Mouse (Mus musculus): Measurements from ENCODE around the gene Bach2. TPM values are rescaled to one million over a fixed set of nuclear protein-coding genes. Genes with fewer than 3 reads are reported as not detected.

Bach2 gene
- polyA plus RNA-seq, 1 experiment from 2014 or later, result 1.8 TPM

DNA sequence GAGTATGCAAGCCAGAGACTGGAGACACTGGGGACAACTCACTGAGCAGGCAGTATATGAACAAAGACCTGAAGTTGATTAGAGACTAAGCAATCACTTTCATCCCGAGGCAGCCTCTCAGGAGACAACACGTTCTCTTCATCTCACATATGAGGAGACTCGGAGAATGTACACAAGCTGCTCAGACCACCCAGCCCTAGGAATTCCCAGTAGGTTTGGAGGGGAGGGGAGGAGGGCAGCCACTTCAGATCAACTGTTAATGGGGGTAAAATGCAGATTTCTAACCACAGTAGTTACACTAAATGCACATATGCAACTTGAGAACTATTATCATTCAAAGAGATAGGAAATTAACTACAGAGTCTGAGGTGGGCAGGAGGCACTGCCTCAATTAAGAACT lies 240.6 kb downstream of the Bach2 start:
- no peak for ATAC-seq
- no peaks in the 10 kb centered on the region for H3K4me1 ChIP-seq
- 43% methylated on average over 3 of the region's 3 CpGs for WGBS (ENCODE audit: insufficient replicate concordance)
- H3K27me3 ChIP-seq (replicated peaks), result no peaks in the 10 kb centered on the region
- no peak overlapping the region for H3K27ac ChIP-seq
- no peak overlapping the region for H3K4me2 ChIP-seq
- H3K9ac ChIP-seq, result no peak overlapping the region
- H3K36me3 ChIP-seq, result no peaks in the 10 kb centered on the region
- H3K4me3 ChIP-seq, result no peak overlapping the region
- H3K9me3 ChIP-seq (replicated peaks), result 0 out of 2 replicates have a peak, but pooled peaks cover 4% of the 10 kb centered on the region

DNA sequence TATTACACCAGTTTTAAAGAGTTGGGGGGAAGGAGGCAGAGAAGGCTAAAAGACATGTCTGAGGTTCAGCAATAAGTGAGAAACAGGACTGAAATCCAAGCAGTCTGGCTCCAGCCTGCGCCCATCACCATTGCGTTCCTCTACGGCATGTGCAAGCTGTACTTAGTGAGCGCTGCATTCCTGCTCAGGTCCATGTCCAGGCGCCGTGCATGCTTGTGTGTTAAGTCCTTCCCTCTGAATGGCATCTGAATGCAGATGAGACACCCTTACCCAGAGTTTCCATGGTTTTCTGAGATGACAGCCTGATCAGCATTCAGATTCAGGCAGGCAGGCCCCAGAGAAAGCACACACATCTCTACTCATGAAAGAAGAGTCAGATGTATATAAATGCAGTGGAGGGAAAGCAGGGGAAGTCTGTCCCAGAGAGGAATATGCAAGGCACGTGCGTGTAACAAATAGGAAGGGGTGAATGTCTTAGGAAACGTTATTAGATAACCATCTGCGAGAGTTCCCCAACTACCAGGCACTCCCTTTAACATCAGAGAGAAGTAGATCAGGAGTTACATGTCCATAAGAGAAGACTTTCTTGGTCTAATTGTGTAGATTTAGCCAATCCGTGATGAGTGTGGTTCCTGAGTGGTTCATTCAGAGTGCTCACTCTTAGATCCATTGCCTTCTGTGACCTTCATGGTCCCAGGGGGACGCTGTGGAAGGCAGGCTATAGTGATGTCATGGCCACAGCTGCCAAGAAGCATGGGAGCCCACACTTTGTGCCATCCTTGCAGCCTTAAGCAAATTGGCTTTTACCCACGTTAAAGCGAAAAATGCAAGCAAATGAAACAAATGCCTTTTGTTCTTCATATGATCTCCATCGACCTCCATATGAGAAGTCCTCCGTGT lies 241.4 kb downstream of the Bach2 start:
- no peaks in the 10 kb centered on the region for H3K36me3 ChIP-seq
- H3K9me3 ChIP-seq (replicated peaks), result 0 out of 2 replicates have a peak, but pooled peaks cover under 1% of the 10 kb centered on the region
- no peaks in the 10 kb centered on the region for H3K27me3 ChIP-seq (replicated peaks)
- H3K4me3 ChIP-seq, result no peak overlapping the region
- H3K9ac ChIP-seq, result no peak overlapping the region
- no peak for ATAC-seq
- WGBS (ENCODE audit: insufficient replicate concordance), result 64% methylated on average over 16 of the region's 16 CpGs
- H3K4me2 ChIP-seq, result no peak overlapping the region
- no peak overlapping the region for H3K27ac ChIP-seq
- H3K4me1 ChIP-seq, result no peaks in the 10 kb centered on the region

DNA sequence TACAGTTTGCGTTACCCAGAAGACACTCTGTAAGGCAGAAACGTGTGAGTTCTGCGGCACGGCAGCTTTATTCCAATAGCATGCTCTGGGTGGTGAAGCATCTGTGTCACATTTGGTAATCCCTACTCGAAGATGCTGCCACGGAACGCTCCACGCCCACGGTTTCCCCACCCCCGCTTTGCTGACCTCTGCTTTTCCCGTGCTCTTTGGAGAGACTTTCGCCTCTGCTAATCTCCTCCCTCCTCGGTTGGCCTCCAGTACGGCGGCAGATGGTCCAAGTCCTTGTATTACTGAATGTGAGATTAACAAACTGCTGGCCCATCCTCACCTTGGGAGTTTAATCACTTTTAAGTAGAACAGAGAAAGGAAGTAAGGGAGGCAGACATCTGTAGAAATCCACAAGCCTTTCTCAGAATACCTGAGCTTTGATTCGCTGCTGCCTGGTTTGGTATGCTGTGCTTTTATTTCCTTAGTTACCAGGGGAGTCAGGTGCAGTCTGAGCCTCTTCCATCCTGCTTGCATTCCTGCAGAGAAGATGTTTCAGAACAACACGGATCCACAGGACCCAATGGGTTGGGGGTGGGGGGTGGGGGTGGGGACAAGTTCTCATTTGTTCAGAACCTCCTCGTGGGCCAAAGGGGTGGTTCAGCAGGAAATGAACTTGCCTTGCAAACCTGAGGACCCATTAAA lies 242.9 kb downstream of the Bach2 start:
- H3K27me3 ChIP-seq (replicated peaks), result no peaks in the 10 kb centered on the region
- no peak for ATAC-seq
- H3K27ac ChIP-seq, result no peak overlapping the region
- H3K9ac ChIP-seq, result no peak overlapping the region
- no peaks in the 10 kb centered on the region for H3K36me3 ChIP-seq
- WGBS (ENCODE audit: insufficient replicate concordance), result 37% methylated on average over 18 of the region's 18 CpGs
- H3K4me3 ChIP-seq, result no peak overlapping the region
- no peaks in the 10 kb centered on the region for H3K4me1 ChIP-seq
- H3K4me2 ChIP-seq, result no peak overlapping the region
- no peaks in the 10 kb centered on the region for H3K9me3 ChIP-seq (replicated peaks)

DNA sequence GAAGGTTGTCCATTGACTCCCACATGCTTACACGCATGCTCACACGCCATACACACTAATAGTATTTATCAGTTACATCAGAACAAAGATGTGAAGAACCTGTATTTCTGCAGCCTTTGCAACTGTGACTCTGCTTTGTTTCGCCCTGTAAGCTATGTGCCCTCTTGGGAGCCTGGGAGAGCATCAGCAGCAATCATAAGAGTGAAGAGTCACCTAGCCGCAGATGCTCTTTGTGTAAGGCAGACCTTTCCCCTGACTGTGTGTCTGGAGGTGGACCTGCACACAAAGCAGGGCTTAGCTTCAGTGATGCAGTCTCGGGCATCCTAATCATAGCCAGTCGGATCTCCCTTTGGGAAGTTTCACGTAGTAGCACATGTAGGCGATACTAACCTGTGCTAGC lies 243.5 kb downstream of the Bach2 start:
- Histone ChIP-seq H3K4me1 (no peaks in the 10 kb centered on the region), H3K9ac (no peak overlapping the region), H3K4me2 (no peak overlapping the region), H3K36me3 (no peaks in the 10 kb centered on the region), H3K27me3 (replicated peaks) (no peaks in the 10 kb centered on the region), H3K4me3 (no peak overlapping the region), H3K9me3 (replicated peaks) (no peaks in the 10 kb centered on the region), H3K27ac (no peak overlapping the region)
- WGBS (ENCODE audit: insufficient replicate concordance), result 79% methylated on average over 8 of the region's 8 CpGs
- no peak for ATAC-seq

DNA sequence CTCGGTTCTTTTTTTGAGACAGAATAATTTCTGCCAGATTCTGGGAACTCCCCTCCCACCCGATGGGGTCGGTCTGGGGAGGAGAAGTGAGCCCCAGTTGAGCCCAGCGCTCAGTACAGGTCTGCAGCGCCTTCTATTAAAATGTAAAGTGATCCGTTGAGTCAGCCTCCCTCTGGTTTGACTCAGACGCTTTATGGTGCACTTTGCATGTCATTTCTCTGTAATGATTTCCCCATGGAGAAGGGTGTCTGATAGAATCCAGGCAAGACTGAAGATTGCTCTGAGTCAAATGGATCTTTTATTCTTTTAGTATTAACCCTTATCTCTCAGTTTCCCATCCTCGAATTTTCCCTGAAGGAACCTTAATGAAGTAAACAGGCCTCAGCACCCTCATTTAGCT lies 244.3 kb downstream of the Bach2 start:
- Histone ChIP-seq H3K27ac (no peak overlapping the region), H3K9ac (no peak overlapping the region), H3K9me3 (replicated peaks) (no peaks in the 10 kb centered on the region), H3K36me3 (no peaks in the 10 kb centered on the region), H3K4me3 (no peak overlapping the region), H3K27me3 (replicated peaks) (no peaks in the 10 kb centered on the region), H3K4me1 (no peaks in the 10 kb centered on the region), H3K4me2 (no peak overlapping the region)
- ATAC-seq, result no peak
- WGBS (ENCODE audit: insufficient replicate concordance), result 41% methylated on average over 8 of the region's 8 CpGs

DNA sequence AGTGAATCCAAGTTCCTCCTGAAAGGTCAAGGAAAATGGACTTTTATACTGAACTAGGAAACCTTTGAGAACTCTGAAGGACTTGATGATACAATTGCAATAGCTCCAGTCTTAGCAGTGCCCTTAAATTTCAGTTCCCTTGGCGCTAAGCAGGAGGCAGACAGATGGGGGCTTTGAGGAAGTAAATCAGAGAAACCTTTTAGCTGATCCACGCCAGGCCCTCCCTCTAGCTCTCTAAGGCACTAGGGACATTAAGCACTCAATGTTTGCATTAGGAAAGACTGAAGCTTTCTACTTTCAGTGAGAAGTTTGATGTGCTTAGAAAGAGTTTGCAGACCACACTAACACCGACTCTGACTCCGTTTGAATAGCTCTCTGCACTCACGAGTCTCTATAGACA lies 247.2 kb downstream of the Bach2 start:
- Histone ChIP-seq H3K27me3 (replicated peaks) (no peaks in the 10 kb centered on the region), H3K36me3 (no peaks in the 10 kb centered on the region)

DNA sequence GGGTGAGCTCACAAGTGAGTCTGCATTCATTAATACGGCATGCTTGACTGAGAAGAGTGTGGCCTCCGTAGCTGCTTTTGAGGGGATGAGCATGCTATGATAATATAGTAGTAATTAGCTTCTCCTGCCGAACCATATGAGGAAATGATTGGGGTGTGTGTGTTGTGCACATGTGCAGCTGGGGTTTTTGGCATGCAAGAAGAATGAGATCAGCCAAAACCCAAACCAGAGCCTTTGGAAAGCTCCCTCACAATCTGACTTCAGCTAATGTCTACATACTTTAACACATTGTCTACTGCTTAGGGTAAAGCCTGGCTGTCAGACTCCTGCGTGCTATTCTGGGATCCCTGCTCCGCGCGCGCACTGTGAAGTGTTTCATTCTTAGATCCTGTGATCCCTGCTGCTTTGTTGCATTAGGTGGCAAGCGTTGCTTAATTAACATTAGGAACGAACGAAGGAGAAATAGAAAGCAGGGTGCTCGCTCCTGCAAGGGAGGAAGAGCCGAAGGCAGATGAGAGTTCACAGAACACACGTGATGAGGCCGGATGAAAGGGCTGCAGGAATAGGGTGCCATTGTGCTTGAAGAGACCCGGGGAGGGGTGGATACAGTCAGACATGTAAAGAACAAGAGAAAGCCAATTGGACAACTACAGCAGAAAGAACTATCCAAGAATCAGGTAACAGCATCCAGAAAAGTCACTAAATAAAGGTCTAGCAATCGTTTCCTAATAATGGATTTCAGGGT lies 248.2 kb downstream of the Bach2 start:
- no peaks in the 10 kb centered on the region for H3K9me3 ChIP-seq (replicated peaks)
- ATAC-seq, result no peak
- WGBS (ENCODE audit: insufficient replicate concordance), result 67% methylated on average over 17 of the region's 17 CpGs
- no peak overlapping the region for H3K4me2 ChIP-seq
- no peaks in the 10 kb centered on the region for H3K4me1 ChIP-seq
- H3K9ac ChIP-seq, result no peak overlapping the region
- no peaks in the 10 kb centered on the region for H3K36me3 ChIP-seq
- no peak overlapping the region for H3K4me3 ChIP-seq
- H3K27ac ChIP-seq, result no peak overlapping the region
- H3K27me3 ChIP-seq (replicated peaks), result no peaks in the 10 kb centered on the region

More for the DNA sequence above, 247.2 kb downstream of the Bach2 start:
- no peaks in the 10 kb centered on the region for H3K9me3 ChIP-seq (replicated peaks)
- H3K4me1 ChIP-seq, result no peaks in the 10 kb centered on the region
- H3K27ac ChIP-seq, result no peak overlapping the region
- WGBS (ENCODE audit: insufficient replicate concordance), result 39% methylated on average over 5 of the region's 5 CpGs
- H3K9ac ChIP-seq, result no peak overlapping the region
- no peak overlapping the region for H3K4me3 ChIP-seq
- H3K4me2 ChIP-seq, result no peak overlapping the region
- ATAC-seq, result no peak

DNA sequence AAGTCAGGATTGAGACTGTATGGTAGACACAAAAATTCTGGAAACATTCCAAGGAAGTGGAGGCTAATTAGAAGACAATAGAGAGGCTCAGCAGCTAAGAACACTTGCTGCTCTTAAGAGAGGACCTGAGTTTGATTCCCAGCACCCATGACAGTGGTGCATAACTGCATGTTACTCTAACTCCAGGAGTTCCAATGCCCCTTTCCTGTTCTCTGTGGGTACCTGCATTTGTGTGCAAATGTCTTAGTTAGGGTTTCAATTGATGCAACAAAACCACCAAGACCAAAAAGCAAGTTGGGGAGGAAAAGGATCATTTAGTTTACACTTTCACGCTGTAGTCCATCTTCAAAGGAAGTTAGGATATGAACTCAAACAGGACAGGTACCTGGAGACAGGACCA lies 250.6 kb downstream of the Bach2 start:
- no peaks in the 10 kb centered on the region for H3K4me1 ChIP-seq
- H3K4me2 ChIP-seq, result no peak overlapping the region
- no peaks in the 10 kb centered on the region for H3K27me3 ChIP-seq (replicated peaks)
- H3K27ac ChIP-seq, result no peak overlapping the region
- ATAC-seq, result no peak
- no peaks in the 10 kb centered on the region for H3K36me3 ChIP-seq
- WGBS (ENCODE audit: insufficient replicate concordance), result 70% methylated on average over 1 of the region's 1 CpGs
- H3K9me3 ChIP-seq (replicated peaks), result no peaks in the 10 kb centered on the region
- no peak overlapping the region for H3K4me3 ChIP-seq
- no peak overlapping the region for H3K9ac ChIP-seq

DNA sequence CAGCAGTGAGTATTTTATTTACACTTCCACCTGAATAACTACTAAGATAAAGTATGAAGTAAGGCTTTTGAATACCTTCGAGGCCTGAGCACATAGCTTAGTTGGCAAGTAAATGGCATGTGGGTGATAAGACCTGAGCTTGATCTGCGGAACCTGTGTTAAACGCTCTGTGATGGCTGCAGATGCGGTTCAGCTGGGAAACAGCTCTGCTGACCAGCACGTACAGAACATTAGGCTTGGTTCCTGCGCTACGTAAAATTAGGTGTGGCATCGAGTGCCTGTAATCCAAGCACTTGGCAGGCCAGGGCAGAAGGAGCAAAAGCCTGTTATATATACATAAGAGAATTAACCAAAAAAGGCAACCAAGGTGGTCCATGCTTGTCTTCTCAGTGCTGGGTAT lies 252.6 kb downstream of the Bach2 start:
- H3K4me3 ChIP-seq, result no peak overlapping the region
- H3K9me3 ChIP-seq (replicated peaks), result no peaks in the 10 kb centered on the region
- no peak overlapping the region for H3K4me2 ChIP-seq
- no peak overlapping the region for H3K27ac ChIP-seq
- ATAC-seq, result no peak
- H3K27me3 ChIP-seq (replicated peaks), result no peaks in the 10 kb centered on the region
- H3K9ac ChIP-seq, result no peak overlapping the region
- H3K4me1 ChIP-seq, result no peaks in the 10 kb centered on the region
- H3K36me3 ChIP-seq, result no peaks in the 10 kb centered on the region
- WGBS (ENCODE audit: insufficient replicate concordance), result 66% methylated on average over 8 of the region's 8 CpGs

DNA sequence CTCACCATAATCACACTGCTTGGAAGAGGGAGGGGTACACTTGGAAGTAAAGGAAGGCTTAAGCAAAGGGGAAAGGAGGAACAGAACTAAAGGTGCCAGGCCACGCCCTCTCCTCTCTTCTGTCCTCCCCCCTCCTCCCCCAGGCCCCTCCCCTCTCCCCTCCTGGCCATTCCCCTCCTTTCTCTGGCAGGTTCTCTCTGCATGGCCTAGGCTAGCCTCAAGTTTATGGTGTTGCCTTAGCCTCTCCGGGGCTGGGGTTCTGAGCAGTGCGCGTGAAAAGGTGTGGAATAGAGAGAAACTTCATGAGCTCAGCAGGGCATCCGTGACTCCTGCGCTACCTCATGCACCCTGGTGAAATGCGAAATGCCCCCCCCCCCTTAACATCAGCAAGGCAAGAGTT lies 254.2 kb downstream of the Bach2 start:
- no peak overlapping the region for H3K4me2 ChIP-seq
- ATAC-seq, result no peak
- H3K27ac ChIP-seq, result no peak overlapping the region
- H3K27me3 ChIP-seq (replicated peaks), result no peaks in the 10 kb centered on the region
- no peaks in the 10 kb centered on the region for H3K36me3 ChIP-seq
- H3K4me1 ChIP-seq, result no peaks in the 10 kb centered on the region
- H3K9me3 ChIP-seq (replicated peaks), result no peaks in the 10 kb centered on the region
- no peak overlapping the region for H3K4me3 ChIP-seq
- no peak overlapping the region for H3K9ac ChIP-seq
- WGBS (ENCODE audit: insufficient replicate concordance), result 82% methylated on average over 7 of the region's 7 CpGs

DNA sequence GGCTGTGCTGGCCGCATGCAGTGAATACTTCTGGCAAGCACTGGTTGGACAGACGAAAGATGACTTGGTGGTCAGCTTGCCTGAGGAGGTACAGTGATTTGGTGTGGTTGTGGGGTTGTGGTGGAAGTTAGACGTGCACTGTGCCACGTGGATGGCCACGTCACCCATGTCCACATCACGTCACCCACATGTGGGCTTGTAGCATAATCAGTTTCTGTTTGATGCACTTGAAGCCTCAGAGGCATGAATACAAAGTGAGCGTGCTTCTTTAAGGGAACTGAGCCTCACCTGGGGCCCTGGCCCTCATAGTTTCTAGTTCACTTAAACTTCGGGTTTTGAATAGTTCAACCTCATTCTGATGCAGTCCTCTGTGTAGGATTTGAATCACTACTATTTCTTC lies 263.2 kb downstream of the Bach2 start:
- Histone ChIP-seq H3K27ac (no peak overlapping the region), H3K4me1 (no peaks in the 10 kb centered on the region), H3K4me2 (no peak overlapping the region), H3K9me3 (replicated peaks) (no peaks in the 10 kb centered on the region), H3K4me3 (no peak overlapping the region), H3K27me3 (replicated peaks) (no peaks in the 10 kb centered on the region), H3K36me3 (no peaks in the 10 kb centered on the region), H3K9ac (no peak overlapping the region)
- ATAC-seq, result no peak
- WGBS (ENCODE audit: insufficient replicate concordance), result 75% methylated on average over 8 of the region's 8 CpGs

DNA sequence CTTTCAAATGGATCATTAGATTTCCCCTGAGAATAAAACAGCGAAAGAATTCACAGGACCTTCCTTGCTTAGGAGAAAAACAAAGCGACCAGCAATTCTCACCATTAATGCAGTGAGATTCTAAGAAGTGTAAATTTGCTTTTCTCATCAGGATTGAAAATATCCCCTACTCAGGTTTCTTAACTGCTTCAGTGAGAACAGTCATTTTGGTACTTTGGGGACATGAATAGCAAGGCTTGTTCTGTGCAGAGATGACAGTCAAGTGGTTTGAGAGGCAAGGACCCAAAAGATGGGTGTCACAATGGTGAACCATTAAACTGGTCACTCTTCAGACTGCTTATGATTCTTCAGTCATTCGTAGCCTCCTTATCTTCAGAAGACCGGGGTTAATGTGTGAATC lies 263.6 kb downstream of the Bach2 start:
- no peak for ATAC-seq
- Histone ChIP-seq H3K9me3 (replicated peaks) (no peaks in the 10 kb centered on the region), H3K9ac (no peak overlapping the region), H3K36me3 (no peaks in the 10 kb centered on the region), H3K27me3 (replicated peaks) (no peaks in the 10 kb centered on the region), H3K4me2 (no peak overlapping the region), H3K4me1 (no peaks in the 10 kb centered on the region), H3K27ac (no peak overlapping the region), H3K4me3 (no peak overlapping the region)
- WGBS (ENCODE audit: insufficient replicate concordance), result 62% methylated on average over 4 of the region's 4 CpGs
